Mouse (Mus musculus) spleen, adult 2 months (tissue): ENCODE data around the gene Susd5.

Source experiments
- CTCF ChIP-seq: fragments of 200-500 bp; IDR thresholded peaks from 2 replicates; pipeline ENCODE4 v1.5.1; 2011; ENCODE audit warnings: mild to moderate bottlenecking, inconsistent platforms; ENCODE audit not compliant: insufficient read depth, insufficient read length, insufficient replicate concordance; ENCODE audit errors: extremely low read depth
- POLR2A ChIP-seq: fragments of 200-500 bp; IDR thresholded peaks from 2 replicates; pipeline ENCODE4 v1.6.1; 2011; ENCODE audit warnings: low read depth, low read length, inconsistent platforms

DNA sequence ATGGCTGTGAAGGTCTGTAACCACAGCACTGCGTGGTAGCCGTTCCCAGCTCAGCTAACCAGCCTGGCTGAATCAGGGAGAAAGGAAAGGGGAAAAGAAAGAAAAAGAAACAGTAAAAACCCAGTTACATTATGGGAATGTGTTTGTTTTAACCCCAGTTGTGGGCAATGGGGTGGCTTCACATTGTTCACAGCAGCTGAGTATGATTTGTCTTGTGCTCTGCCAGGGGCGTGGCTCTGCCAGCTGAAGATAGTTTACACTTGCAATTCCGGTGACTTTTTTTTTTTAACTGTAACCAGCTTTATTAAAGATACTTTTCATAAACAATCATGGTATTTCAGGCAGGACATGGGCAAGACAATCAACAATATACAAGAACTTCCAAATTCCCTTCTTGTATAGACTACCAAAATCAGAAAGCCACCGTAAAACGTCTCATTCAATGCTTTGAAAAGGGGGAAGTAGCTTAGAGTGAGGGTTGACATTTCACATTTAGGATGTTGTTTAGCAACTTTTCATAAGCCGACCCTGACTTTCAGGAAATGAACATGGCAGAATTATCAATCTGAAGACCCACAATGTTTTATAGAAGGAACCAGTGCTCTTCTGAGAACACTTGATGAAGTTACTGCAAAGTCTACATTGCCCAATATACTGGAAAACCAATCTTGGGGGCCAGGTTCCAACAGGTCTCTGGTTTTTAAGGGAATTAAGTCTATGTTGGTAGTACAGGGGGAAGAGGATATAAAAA is 37.8 kb upstream of the Susd5 start:
- no peak for TF ChIP-seq CTCF
- no peak for TF ChIP-seq POLR2A
